In genomic region chr14:18216428-18216827, GRCm38 (mm10) we compare ENCODE assay signal across 24 mouse cellular contexts. TPM values are rescaled to one million over a fixed set of nuclear protein-coding genes. Genes with fewer than 3 reads are reported as not detected.
DNase-seq lines count a peak whose midpoint lies in the region; ATAC-seq and TF ChIP-seq lines count a peak whose summit lies in the region.
"Had no signal": no experiment of that assay in that cellular context is flagged by ENCODE, and none has a peak within 500 bp of the region (broad histone marks: within the 10 kb centered on the region; RNA-seq: fewer than 3 reads in every experiment).

No protein-coding gene starts in this region.

- no peak overlapping the region for H3K4me3 ChIP-seq in gastrocnemius, adult 2 months
- H3K4me3 ChIP-seq in heart, embryonic 13.5 days = no peak overlapping the region
- H3K4me3 ChIP-seq in heart, embryonic 16.5 days (ENCODE audit: low read length) = no peak overlapping the region
- no peak overlapping the region for H3K4me3 ChIP-seq in liver, embryonic 12.5 days
- H3K4me3 ChIP-seq: embryonic facial prominence, embryonic 12.5 days; hindbrain, embryonic 15.5 days; liver, embryonic 15.5 days had no signal

- no peak overlapping the region for H3K4me2 ChIP-seq in heart, embryonic 13.5 days
- H3K4me2 ChIP-seq in heart, embryonic 16.5 days (ENCODE audit: low read depth, low read length) = no peak overlapping the region
- no peak overlapping the region for H3K4me2 ChIP-seq in liver, embryonic 12.5 days
- H3K4me2 ChIP-seq: embryonic facial prominence, embryonic 12.5 days; hindbrain, embryonic 15.5 days; liver, embryonic 15.5 days; lung, embryonic 14.5 days had no signal

- peak; percentile 54; the same call in 1 of the 2 replicates for ATAC-seq in heart, embryonic 13.5 days (ENCODE audit: extremely low read depth, insufficient number of reproducible peaks, low FRiP score, low TSS enrichment)
- ATAC-seq in heart, embryonic 16.5 days (replicated peaks; ENCODE audit: extremely low read depth, insufficient read depth, low FRiP score) = peak; percentile 83; the same call in 1 of the 2 replicates
- no peak for ATAC-seq in liver, embryonic 12.5 days
- ATAC-seq: CD4-positive, CD25-positive, alpha-beta regulatory T cell, adult 4 months; inflammation-experienced regulatory T-cells, adult 6 months had no signal

- H3K9me3 ChIP-seq in heart, embryonic 13.5 days = no peaks in the 10 kb centered on the region
- no peaks in the 10 kb centered on the region for H3K9me3 ChIP-seq in heart, embryonic 16.5 days (replicated peaks; ENCODE audit: control insufficient read depth, low read length)
- no peaks in the 10 kb centered on the region for H3K9me3 ChIP-seq in liver, embryonic 12.5 days (replicated peaks)
- H3K9me3 ChIP-seq: embryonic facial prominence, embryonic 12.5 days; hindbrain, embryonic 15.5 days; liver, embryonic 15.5 days had no signal

- TF ChIP-seq CTCF in gastrocnemius, adult 2 months (IDR thresholded peaks at IDR 0.05) = no peak

- DNase-seq in gastrocnemius, adult 2 months = no peak
- no peak for DNase-seq in gastrocnemius, postnatal 25 days
- no peak for DNase-seq in heart, postnatal 36 days
- peak; percentile 63 for DNase-seq in brain, adult 2 months (ENCODE audit: low read depth, low spot score)
- DNase-seq: adrenal gland, postnatal 14 days; cerebellum, adult 11-12 months; cerebellum, adult 9-11 months; embryo, embryonic 11 days; kidney, adult 2 months; kidney, postnatal 36 days; layer of hippocampus, postnatal 36 days; liver; lung, embryonic 14.5 days; lung, postnatal 14 days; midbrain, embryonic 14.5 days; thymus, postnatal 4 days had no signal

- WGBS in heart, embryonic 13.5 days = 36% methylated on average over 6 of the region's 6 CpGs
- 48% methylated on average over 6 of the region's 6 CpGs for WGBS in heart, embryonic 16.5 days
- 69% methylated on average over 6 of the region's 6 CpGs for WGBS in liver, embryonic 12.5 days (ENCODE audit: insufficient replicate concordance)

- H3K9ac ChIP-seq in heart, embryonic 13.5 days = no peak overlapping the region
- H3K9ac ChIP-seq in heart, embryonic 16.5 days (ENCODE audit: low read length) = no peak overlapping the region
- no peak overlapping the region for H3K9ac ChIP-seq in liver, embryonic 12.5 days
- H3K9ac ChIP-seq: embryonic facial prominence, embryonic 12.5 days; hindbrain, embryonic 15.5 days; liver, embryonic 15.5 days; lung, embryonic 14.5 days had no signal

- intact Hi-C loops in gastrocnemius, adult 2 months (cut with DNase I) = no loop called here
- intact Hi-C loops in heart, postnatal 36 days (cut with DNase I) = no loop called here

- H3K27ac ChIP-seq in gastrocnemius, adult 2 months = 0 out of 2 replicates have a peak overlapping the region, but pooled peaks have one; percentile 4
- H3K27ac ChIP-seq in heart, embryonic 13.5 days (replicated peaks) = no peak overlapping the region
- no peak overlapping the region for H3K27ac ChIP-seq in heart, embryonic 16.5 days (ENCODE audit: low read length)
- no peak overlapping the region for H3K27ac ChIP-seq in liver, embryonic 12.5 days
- H3K27ac ChIP-seq: embryonic facial prominence, embryonic 12.5 days; hindbrain, embryonic 15.5 days; liver, embryonic 15.5 days had no signal

- H3K36me3 ChIP-seq in heart, embryonic 13.5 days = peaks cover 20% of the 10 kb centered on the region
- H3K36me3 ChIP-seq in heart, embryonic 16.5 days (ENCODE audit: control insufficient read depth, insufficient read depth) = no peaks in the 10 kb centered on the region
- H3K36me3 ChIP-seq in liver, embryonic 12.5 days = no peaks in the 10 kb centered on the region
- H3K36me3 ChIP-seq: embryonic facial prominence, embryonic 12.5 days; hindbrain, embryonic 15.5 days; liver, embryonic 15.5 days had no signal

- H3K4me1 ChIP-seq in heart, embryonic 13.5 days = peaks cover 4% of the 10 kb centered on the region; the same call in 1 of the 2 replicates
- no peaks in the 10 kb centered on the region for H3K4me1 ChIP-seq in heart, embryonic 16.5 days (ENCODE audit: control insufficient read depth, insufficient read depth, low read length)
- no peaks in the 10 kb centered on the region for H3K4me1 ChIP-seq in liver, embryonic 12.5 days
- H3K4me1 ChIP-seq: embryonic facial prominence, embryonic 12.5 days; hindbrain, embryonic 15.5 days; liver, embryonic 15.5 days had no signal

- no peaks in the 10 kb centered on the region for H3K27me3 ChIP-seq in heart, embryonic 13.5 days (replicated peaks)
- no peaks in the 10 kb centered on the region for H3K27me3 ChIP-seq in heart, embryonic 16.5 days (ENCODE audit: control insufficient read depth, insufficient read depth, low read length)
- no peaks in the 10 kb centered on the region for H3K27me3 ChIP-seq in liver, embryonic 12.5 days (replicated peaks)
- H3K27me3 ChIP-seq: embryonic facial prominence, embryonic 12.5 days; hindbrain, embryonic 15.5 days; liver, embryonic 15.5 days had no signal

RNA-seq across cellular contexts. Expression of gene Nr1d2, which starts 22.5 kb away (rescaled TPM):
- total RNA-seq in gastrocnemius, adult 2 months (2021) = 10 to 100 TPM; 49.9 to 91.6 TPM
- total RNA-seq in gastrocnemius, postnatal 25 days (2021) = 10 to 100 TPM; 50.7 to 84.7 TPM
- polyA plus RNA-seq in heart, embryonic 13.5 days (2015; fragmentation: Nextera tagmentation; extraction: Ambion mirVana) = 10.0 and 10.9 TPM in 2 replicates
- total RNA-seq in heart, postnatal 36 days (2021) = 100 to 1,000 TPM in 1 of 2 experiments, 10 to 100 TPM in 1; 88.5 to 111 TPM
- 11.8 and 12.3 TPM in 2 replicates for polyA plus RNA-seq in heart, embryonic 16.5 days (2015; fragmentation: Nextera tagmentation; extraction: Ambion mirVana)
- 2.2 TPM in 2 replicates for polyA plus RNA-seq in liver, embryonic 12.5 days (2016; fragmentation: Nextera tagmentation; extraction: Ambion mirVana)

RNA-seq across cellular contexts. Expression of gene Nkiras1, which starts 54.5 kb away (rescaled TPM):
- 10 to 100 TPM; 30.1 to 44.9 TPM for total RNA-seq in gastrocnemius, adult 2 months (2021)
- total RNA-seq in gastrocnemius, postnatal 25 days (2021) = 10 to 100 TPM; 33.0 to 35.9 TPM
- polyA plus RNA-seq in heart, embryonic 13.5 days (2015; fragmentation: Nextera tagmentation; extraction: Ambion mirVana) = 17.1 and 20.5 TPM in 2 replicates
- total RNA-seq in heart, postnatal 36 days (2021) = 10 to 100 TPM; 32.7 to 36.0 TPM
- polyA plus RNA-seq in heart, embryonic 16.5 days (2015; fragmentation: Nextera tagmentation; extraction: Ambion mirVana) = 25.3 TPM in 2 replicates
- 10.6 and 12.1 TPM in 2 replicates for polyA plus RNA-seq in liver, embryonic 12.5 days (2016; fragmentation: Nextera tagmentation; extraction: Ambion mirVana)

RNA-seq across cellular contexts. Expression of gene Rpl15, which starts 54.8 kb away (rescaled TPM):
- total RNA-seq in gastrocnemius, adult 2 months (2021) = 100 to 1,000 TPM; 519 to 581 TPM
- 100 to 1,000 TPM; 479 to 508 TPM for total RNA-seq in gastrocnemius, postnatal 25 days (2021)
- 267 and 295 TPM in 2 replicates for polyA plus RNA-seq in heart, embryonic 13.5 days (2015; fragmentation: Nextera tagmentation; extraction: Ambion mirVana)
- total RNA-seq in heart, postnatal 36 days (2021) = 100 to 1,000 TPM; 543 to 581 TPM
- 203 and 235 TPM in 2 replicates for polyA plus RNA-seq in heart, embryonic 16.5 days (2015; fragmentation: Nextera tagmentation; extraction: Ambion mirVana)
- 393 and 396 TPM in 2 replicates for polyA plus RNA-seq in liver, embryonic 12.5 days (2016; fragmentation: Nextera tagmentation; extraction: Ambion mirVana)
